Mouse (Mus musculus) bone marrow macrophage, adult 2 months (primary cell): ENCODE measurements around the gene Plxdc1. TPM values are rescaled to one million over a fixed set of nuclear protein-coding genes. Genes with fewer than 3 reads are reported as not detected.
A peak's percentile ranks its signal among the peaks of the same experiment; 100 is the strongest.

ENCODE experiments used
- H3K27ac ChIP-seq: 2 replicates; pipeline ENCODE4 v1.5.1; 2012; ENCODE audit warnings: low read depth, low read length; ENCODE audit not compliant: insufficient read depth
- H3K4me1 ChIP-seq: 2 replicates; pipeline ENCODE4 v1.6.1; 2012; ENCODE audit warnings: low read length; ENCODE audit not compliant: control insufficient read depth, insufficient read depth
- H3K4me3 ChIP-seq: 2 replicates; pipeline ENCODE4 v1.5.1; 2012; ENCODE audit warnings: mild to moderate bottlenecking, low read length, moderate library complexity; ENCODE audit not compliant: insufficient read depth
- CTCF ChIP-seq: IDR thresholded peaks from 2 replicates; pipeline ENCODE4 v1.5.1; 2012; ENCODE audit warnings: low read depth, mild to moderate bottlenecking, low read length, moderate library complexity
- POLR2A ChIP-seq: IDR thresholded peaks from 2 replicates; pipeline ENCODE4 v1.6.1; 2012; ENCODE audit warnings: mild to moderate bottlenecking, low read depth, low read length, borderline replicate concordance
- polyA plus RNA-seq: library from polyadenylated mRNA; stranded (reverse); fragments of >200 nt; gene quantifications from 2 replicates; pipeline ENCODE4 v1.2.4, GENCODE M21; 2012; ENCODE audit not compliant: missing spikeins, insufficient read depth, insufficient read length

Gene Plxdc1
- polyA plus RNA-seq, 1 experiment: 25.5 TPM

DNA sequence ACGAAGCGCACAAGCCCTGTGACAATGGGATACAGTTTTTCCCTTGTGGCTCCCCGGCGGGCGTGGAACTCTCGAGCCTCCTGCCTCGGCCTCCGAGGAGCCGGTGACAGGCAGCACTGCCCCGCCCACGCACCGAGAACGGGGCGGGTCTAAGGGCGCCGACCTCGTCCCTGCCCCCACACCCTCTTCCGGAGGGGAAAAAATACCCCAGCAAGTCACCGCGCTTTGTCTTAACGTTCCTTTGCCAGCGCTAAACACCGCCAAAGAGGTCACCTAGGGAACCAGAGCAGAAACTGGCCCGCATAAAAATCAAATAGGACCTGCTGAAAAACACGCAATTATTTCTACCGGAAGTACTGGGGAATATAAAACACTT, 102.7 kb downstream of the Plxdc1 start:
- peak overlapping the region; percentile 90 for H3K27ac ChIP-seq
- H3K4me1 ChIP-seq: no peaks in the 10 kb centered on the region
- TF ChIP-seq CTCF: no peak
- TF ChIP-seq POLR2A: no peak
- H3K4me3 ChIP-seq: peak overlapping the region; percentile 73

DNA sequence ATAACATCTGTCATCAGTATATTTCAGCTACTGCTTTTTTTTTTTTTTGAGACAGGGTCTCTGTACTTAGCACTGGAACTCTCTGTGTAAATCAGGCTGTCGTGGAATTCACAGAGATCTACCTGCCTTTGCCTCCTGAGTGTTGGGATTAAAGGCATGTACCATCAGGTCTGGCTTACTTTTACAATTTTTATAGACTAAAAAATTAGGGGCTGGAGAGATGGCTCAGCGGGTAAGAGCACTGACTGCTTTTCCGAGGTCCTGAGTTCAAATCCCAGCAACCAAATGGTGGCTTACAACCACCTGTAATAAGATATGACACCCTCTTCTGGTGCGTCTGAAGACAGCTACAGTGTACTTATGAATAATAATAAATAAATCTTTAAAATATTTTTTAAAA, 105.9 kb downstream of the Plxdc1 start:
- no peak for TF ChIP-seq POLR2A
- TF ChIP-seq CTCF: no peak
- H3K27ac ChIP-seq: no peak overlapping the region

DNA sequence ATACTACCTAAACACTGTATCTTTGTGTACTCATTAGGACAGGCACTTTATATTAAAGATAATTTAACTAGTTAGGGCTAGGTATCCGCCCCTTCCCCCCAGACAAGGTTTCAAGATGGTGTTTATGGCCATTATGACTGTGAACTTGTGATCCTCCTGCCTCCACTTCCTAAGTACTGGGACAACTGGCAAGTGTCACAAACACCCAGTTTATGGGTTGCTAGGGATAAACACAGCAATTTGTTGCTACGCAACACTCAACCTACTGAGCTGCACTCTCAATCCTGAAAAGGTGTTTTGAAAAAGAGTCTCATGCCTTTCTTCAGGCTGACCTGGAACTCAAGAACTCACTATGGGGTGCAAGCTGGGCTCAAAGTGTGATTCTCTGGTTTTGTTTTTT, 108.9 kb downstream of the Plxdc1 start:
- no peak overlapping the region for H3K27ac ChIP-seq
- H3K4me3 ChIP-seq: no peak overlapping the region
- H3K4me1 ChIP-seq: no peaks in the 10 kb centered on the region
- no peak for TF ChIP-seq POLR2A
- no peak for TF ChIP-seq CTCF

More for the DNA sequence above, 105.9 kb downstream of the Plxdc1 start:
- Histone ChIP-seq H3K4me3 (no peak overlapping the region), H3K4me1 (no peaks in the 10 kb centered on the region)

DNA sequence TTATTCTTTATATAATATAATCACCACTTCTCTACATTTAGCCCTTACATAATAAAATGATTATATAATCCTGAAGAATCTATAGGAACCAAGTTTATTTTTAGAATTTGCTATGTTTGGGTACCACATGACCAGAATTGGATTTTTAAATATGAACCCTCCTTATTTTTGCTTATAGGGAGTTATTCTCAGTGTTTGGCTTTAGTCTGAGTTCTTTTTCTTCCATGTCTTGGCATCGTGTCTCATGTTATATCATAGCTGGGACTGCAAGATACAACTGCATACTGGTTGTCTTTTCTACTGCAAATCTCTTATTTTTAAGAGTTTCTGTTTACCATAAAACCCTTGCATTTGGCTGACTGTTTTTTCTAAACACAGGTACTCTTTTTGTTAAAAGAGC, 111.8 kb downstream of the Plxdc1 start:
- Histone ChIP-seq H3K4me3 (no peak overlapping the region), H3K4me1 (no peaks in the 10 kb centered on the region), H3K27ac (no peak overlapping the region)
- TF ChIP-seq CTCF: no peak

Other genes with a start within 250 kb of the Plxdc1 start
- 25.3 and 26.0 TPM in 2 replicates for gene Pip4k2b, start 241.7 kb downstream of the Plxdc1 start, polyA plus RNA-seq
- gene Cwc25, start 219.9 kb downstream of the Plxdc1 start, polyA plus RNA-seq: 19.1 and 19.8 TPM in 2 replicates
- gene 1700001P01Rik, start 210.5 kb downstream of the Plxdc1 start, polyA plus RNA-seq: not detected in 2 replicates
- gene Rpl23, start 204.0 kb downstream of the Plxdc1 start, polyA plus RNA-seq: 854 and 1,184 TPM in 2 replicates
- gene Lasp1, start 187.4 kb downstream of the Plxdc1 start, polyA plus RNA-seq: 194 and 201 TPM in 2 replicates
- 1.8 and 2.4 TPM in 2 replicates for gene B230217C12Rik, start 145.7 kb downstream of the Plxdc1 start, polyA plus RNA-seq
- 0.67 and 1.5 TPM in 2 replicates for gene Fbxo47, start 102.3 kb downstream of the Plxdc1 start, polyA plus RNA-seq
- 128 and 134 TPM in 2 replicates for gene Arl5c, start 9.7 kb upstream of the Plxdc1 start, polyA plus RNA-seq
- 9.6 and 9.7 TPM in 2 replicates for gene Cacnb1, start 36.6 kb upstream of the Plxdc1 start, polyA plus RNA-seq
- gene Rpl19, start 40.3 kb upstream of the Plxdc1 start, polyA plus RNA-seq: 1,270 and 1,466 TPM in 2 replicates
- gene Stac2, start 67.0 kb upstream of the Plxdc1 start, polyA plus RNA-seq: 4.1 and 4.3 TPM in 2 replicates
- 50.6 and 54.7 TPM in 2 replicates for gene Fbxl20, start 164.0 kb upstream of the Plxdc1 start, polyA plus RNA-seq
- gene Med1, start 206.8 kb upstream of the Plxdc1 start, polyA plus RNA-seq: 32.5 and 32.7 TPM in 2 replicates
- 26.5 and 29.6 TPM in 2 replicates for gene Cdk12, start 216.6 kb upstream of the Plxdc1 start, polyA plus RNA-seq